Mouse (Mus musculus) hindbrain, postnatal 0 days (tissue): ENCODE measurements around the gene Ube3b. TPM values are rescaled to one million over a fixed set of nuclear protein-coding genes. Genes with fewer than 3 reads are reported as not detected.

Experiments used
- ATAC-seq: fragments of 200-750 bp; cut with Nextera tagmentation; 2 replicates; pipeline ENCODE4 v1.8.0; 2017; ENCODE audit warnings: mild to moderate bottlenecking, moderate TSS enrichment, moderate library complexity
- DNase-seq: peaks from one replicate; pipeline ENCODE4 v3.0.0-alpha.2; 2015; ENCODE audit warnings: low spot score
- H3K27ac ChIP-seq: fragments of 300-500 bp; sonication (generic); 2 replicates; pipeline ENCODE4 v1.5.1; 2014; ENCODE audit warnings: mild to moderate bottlenecking
- H3K27me3 ChIP-seq: fragments of 300-500 bp; sonication (generic); 2 replicates; pipeline ENCODE4 v1.6.1; 2014; ENCODE audit warnings: low read length, mixed read lengths; ENCODE audit not compliant: insufficient read depth
- H3K36me3 ChIP-seq: fragments of 300-500 bp; sonication (generic); 2 replicates; pipeline ENCODE4 v1.6.1; 2014; ENCODE audit warnings: low read length, mixed read lengths; ENCODE audit not compliant: insufficient read depth
- H3K4me1 ChIP-seq: fragments of 300-500 bp; sonication (generic); 2 replicates; pipeline ENCODE4 v1.6.1; 2014; ENCODE audit warnings: antibody characterized with exemption, low read length, mixed read lengths; ENCODE audit not compliant: insufficient read depth
- H3K4me2 ChIP-seq: fragments of 300-500 bp; sonication (generic); 2 replicates; pipeline ENCODE4 v1.6.1; 2014; ENCODE audit warnings: low read depth, mild to moderate bottlenecking, low read length, moderate library complexity, mixed read lengths
- H3K4me3 ChIP-seq: fragments of 300-500 bp; sonication (generic); 2 replicates; pipeline ENCODE4 v1.5.1; 2014; ENCODE audit warnings: low read length
- H3K9ac ChIP-seq: fragments of 300-500 bp; sonication (generic); replicated peaks from 2 replicates; pipeline ENCODE4 v1.6.1; 2014; ENCODE audit warnings: mild to moderate bottlenecking, low read length, moderate library complexity, mixed read lengths
- H3K9me3 ChIP-seq: fragments of 300-500 bp; sonication (generic); 2 replicates; pipeline ENCODE4 v1.6.1; 2016; ENCODE audit warnings: low read length, mixed read lengths
- CTCF ChIP-seq: IDR thresholded peaks from 2 replicates; pipeline ENCODE4 v1.5.1; 2016; ENCODE audit warnings: antibody characterized with exemption, control low read depth, low read depth
- WGBS: fragments of 180-500 bp; shearing (Covaris S2); extraction: QIAGEN DNeasy Blood & Tissue Kit; methylation state at CpG from one replicate; pipeline ENCODE4 v1.1.7; 2014; 5-methylcytosine and 5-hydroxymethylcytosine counted together
- polyA plus RNA-seq: library from polyadenylated mRNA; unstranded; fragments of >200 nt; fragmentation: Nextera tagmentation; extraction: Ambion mirVana; gene quantifications from 2 replicates; pipeline ENCODE4 v1.2.1, GENCODE M21; 2015
- total RNA-seq: library from RNA; depleted of rRNA; stranded (reverse); fragments of >200 nt; gene quantifications from 2 replicates; pipeline ENCODE4 v1.2.3, GENCODE M21; 2014

Ube3b gene
- total and polyA plus RNA-seq, 2 experiments from 2014 or later = 31.4 to 69.9 TPM

- no peaks in the 10 kb centered on the region for H3K4me1 ChIP-seq
- no peak overlapping the region for H3K27ac ChIP-seq
- H3K4me3 ChIP-seq = no peak overlapping the region
- ATAC-seq (peak; percentile 62), DNase-seq (peak; percentile 85)
- 4% methylated on average over 7 of the region's 7 CpGs for WGBS
- H3K27me3 ChIP-seq = no peaks in the 10 kb centered on the region
- TF ChIP-seq CTCF = peak; percentile 92
- H3K9ac ChIP-seq = no peak overlapping the region
- no peak overlapping the region for H3K4me2 ChIP-seq
- H3K9me3 ChIP-seq = no peaks in the 10 kb centered on the region
- H3K36me3 ChIP-seq = no peaks in the 10 kb centered on the region
These were observed 80.8 kb downstream of the Ube3b start for GRCm38 (mm10) chr5:114461238-114461637.

DNA sequence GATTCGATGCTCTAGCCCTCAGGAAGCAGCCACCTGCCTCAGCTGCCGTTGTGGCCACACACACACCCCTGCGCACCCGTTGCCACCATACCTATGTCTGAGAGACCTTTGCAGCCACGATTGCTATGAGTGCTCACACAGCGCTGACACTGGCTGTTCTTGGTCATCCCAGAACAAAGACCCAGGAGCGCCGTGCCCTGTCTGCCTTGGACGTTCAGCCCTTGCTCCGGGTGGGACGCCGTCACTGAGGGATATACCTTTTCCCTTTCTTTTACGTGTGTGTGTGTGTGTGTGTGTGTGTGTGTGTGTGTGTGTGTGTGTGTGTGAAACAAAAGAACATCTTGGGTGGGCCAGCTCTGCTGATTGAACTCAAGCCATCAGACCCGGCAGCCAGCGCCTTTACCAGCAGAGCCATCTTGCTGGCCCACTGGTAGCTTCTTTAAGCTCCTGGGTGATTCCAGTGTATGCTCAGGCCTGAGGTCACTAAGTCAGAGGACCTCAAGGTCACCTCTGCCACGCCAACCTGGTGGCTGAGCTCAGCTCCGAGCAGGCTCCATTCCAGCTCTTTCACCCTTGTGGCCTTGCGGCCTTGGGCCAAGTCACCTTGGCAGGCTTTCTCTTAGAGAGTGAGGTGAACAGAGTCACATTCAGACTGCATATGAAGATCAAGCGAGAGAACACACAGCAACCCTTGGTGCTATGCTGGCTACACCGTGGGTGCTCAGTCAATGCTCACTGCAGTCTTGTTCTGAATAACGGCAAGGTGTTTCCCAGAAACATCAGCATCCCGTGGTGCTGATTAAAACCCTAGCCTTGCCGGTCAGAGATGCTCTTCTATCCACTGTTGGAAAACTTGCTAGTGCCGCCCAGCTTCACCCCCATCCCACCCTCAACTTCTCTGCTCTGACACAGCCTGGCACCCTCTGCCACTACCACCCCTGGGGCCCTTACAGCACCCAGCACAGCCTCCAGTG is 81.9 kb downstream of the Ube3b start:
- no peak overlapping the region for H3K27ac ChIP-seq
- 0 out of 2 replicates have a peak, but pooled peaks cover under 1% of the 10 kb centered on the region for H3K4me1 ChIP-seq
- no peak overlapping the region for H3K9ac ChIP-seq
- no peak for TF ChIP-seq CTCF
- WGBS = 70% methylated on average over 24 of the region's 24 CpGs
- no peak for ATAC-seq
- no peak overlapping the region for H3K4me3 ChIP-seq
- H3K9me3 ChIP-seq = no peaks in the 10 kb centered on the region
- no peak overlapping the region for H3K4me2 ChIP-seq
- no peaks in the 10 kb centered on the region for H3K36me3 ChIP-seq
- no peaks in the 10 kb centered on the region for H3K27me3 ChIP-seq
- DNase-seq = no peak

DNA sequence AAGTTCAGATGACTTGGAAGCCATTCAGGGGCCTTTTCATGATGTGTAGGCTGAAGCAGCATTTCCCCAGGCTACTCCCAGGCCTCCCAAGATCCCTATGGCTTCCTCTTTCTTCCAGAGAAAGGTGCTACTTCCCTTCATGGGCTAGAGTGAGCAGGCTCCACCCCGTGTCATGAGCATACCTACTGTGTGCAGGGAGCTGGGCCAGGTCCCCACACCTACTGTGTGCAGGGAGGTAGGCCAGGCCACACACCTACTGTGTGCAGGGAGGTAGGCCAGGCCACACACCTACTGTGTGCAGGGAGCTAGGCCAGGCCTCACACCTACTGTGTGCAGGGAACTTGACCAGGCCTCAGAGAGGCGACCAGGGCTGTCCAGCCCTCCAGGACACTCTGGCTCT is 84.2 kb downstream of the Ube3b start:
- no peak for ATAC-seq
- H3K36me3 ChIP-seq = no peaks in the 10 kb centered on the region
- H3K4me1 ChIP-seq = peaks cover 6% of the 10 kb centered on the region; the same call in 1 of the 2 replicates
- H3K27ac ChIP-seq = no peak overlapping the region
- no peak overlapping the region for H3K4me2 ChIP-seq
- H3K9me3 ChIP-seq = no peaks in the 10 kb centered on the region
- no peak overlapping the region for H3K4me3 ChIP-seq
- no peaks in the 10 kb centered on the region for H3K27me3 ChIP-seq
- 87% methylated on average over 2 of the region's 2 CpGs for WGBS
- TF ChIP-seq CTCF = no peak
- H3K9ac ChIP-seq = no peak overlapping the region
- DNase-seq = no peak

- DNase-seq = no peak
These were observed 85.2 kb downstream of the Ube3b start for GRCm38 (mm10) chr5:114465641-114466040.

DNA sequence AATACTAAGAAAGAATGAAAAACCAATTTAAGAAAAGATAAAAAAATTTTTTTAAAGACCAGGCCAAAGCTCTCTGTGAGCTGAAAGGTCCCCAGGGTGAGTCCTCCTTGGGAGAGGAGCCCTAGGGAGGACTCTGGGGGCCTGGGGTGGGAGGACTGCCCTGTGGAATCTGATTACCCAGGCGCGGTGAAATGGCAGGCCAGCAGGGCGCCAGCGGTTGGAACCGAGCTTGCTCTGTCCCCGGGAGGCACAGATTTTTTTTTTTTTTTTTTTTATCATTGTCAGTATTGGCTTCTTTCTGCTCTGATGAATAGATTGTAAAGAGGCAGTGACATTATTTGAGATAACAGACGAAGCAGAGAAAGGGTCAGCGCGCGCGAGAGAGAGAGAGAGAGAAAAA is 86.6 kb downstream of the Ube3b start:
- TF ChIP-seq CTCF = no peak
- Histone ChIP-seq H3K4me1 (peaks cover 6% of the 10 kb centered on the region; the same call in 1 of the 2 replicates), H3K9me3 (no peaks in the 10 kb centered on the region), H3K27me3 (no peaks in the 10 kb centered on the region), H3K4me3 (peak overlapping the region; percentile 17; the same call in 1 of the 2 replicates), H3K36me3 (no peaks in the 10 kb centered on the region), H3K4me2 (peak overlapping the region; percentile 50), H3K27ac (peak overlapping the region; percentile 71; the same call in 1 of the 2 replicates), H3K9ac (peak overlapping the region; percentile 51)
- DNase-seq = no peak
- WGBS = 7% methylated on average over 10 of the region's 11 CpGs
- ATAC-seq = peak; percentile 13; the same call in 1 of the 2 replicates

More at GRCm38 (mm10) chr5:114465641-114466040, 85.2 kb downstream of the Ube3b start:
- no peak overlapping the region for H3K9ac ChIP-seq
- no peaks in the 10 kb centered on the region for H3K27me3 ChIP-seq
- 58% methylated on average over 7 of the region's 7 CpGs for WGBS
- H3K4me3 ChIP-seq = no peak overlapping the region
- no peak overlapping the region for H3K4me2 ChIP-seq
- H3K27ac ChIP-seq = no peak overlapping the region
- H3K9me3 ChIP-seq = no peaks in the 10 kb centered on the region
- no peaks in the 10 kb centered on the region for H3K36me3 ChIP-seq
- peaks cover 6% of the 10 kb centered on the region; the same call in 1 of the 2 replicates for H3K4me1 ChIP-seq
- no peak for TF ChIP-seq CTCF
- no peak for ATAC-seq

DNA sequence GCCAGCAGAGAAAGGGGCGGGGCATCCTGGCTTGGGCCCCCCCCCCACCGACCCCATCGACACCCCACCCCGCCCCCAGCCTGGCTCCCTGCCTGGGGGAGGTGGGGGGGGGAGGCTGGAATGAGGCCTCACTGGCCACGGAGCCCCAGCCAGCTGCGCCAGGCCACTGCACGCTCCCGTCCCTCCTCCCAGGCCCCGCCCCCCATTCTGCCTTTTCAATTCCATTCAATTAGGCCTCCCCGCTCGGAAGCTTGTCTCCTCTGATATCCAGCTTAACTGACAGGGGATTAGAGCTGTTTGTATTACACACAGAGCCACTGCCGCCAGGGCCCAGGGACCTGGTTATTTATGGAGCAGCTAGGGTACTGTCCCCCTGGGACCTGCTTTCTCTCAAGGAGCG is 87.0 kb downstream of the Ube3b start:
- TF ChIP-seq CTCF = no peak
- H3K9me3 ChIP-seq = no peaks in the 10 kb centered on the region
- 0% methylated on average over 8 of the region's 13 CpGs for WGBS

More for the DNA sequence above, 87.0 kb downstream of the Ube3b start:
- ATAC-seq (peak; percentile 85), DNase-seq (peak; percentile 91)
- Histone ChIP-seq H3K4me1 (peaks cover 6% of the 10 kb centered on the region; the same call in 1 of the 2 replicates), H3K27me3 (no peaks in the 10 kb centered on the region), H3K36me3 (no peaks in the 10 kb centered on the region), H3K4me3 (peak overlapping the region; percentile 17; the same call in 1 of the 2 replicates), H3K4me2 (peak overlapping the region; percentile 50), H3K27ac (peak overlapping the region; percentile 71; the same call in 1 of the 2 replicates), H3K9ac (peak overlapping the region; percentile 51)
